Mouse (Mus musculus): Measurements from ENCODE around the gene Nap1l5. TPM values are rescaled to one million over a fixed set of nuclear protein-coding genes. Genes with fewer than 3 reads are reported as not detected.

Nap1l5 gene
- polyA plus RNA-seq, 1 experiment from 2014 or later, result 5.9 TPM

DNA sequence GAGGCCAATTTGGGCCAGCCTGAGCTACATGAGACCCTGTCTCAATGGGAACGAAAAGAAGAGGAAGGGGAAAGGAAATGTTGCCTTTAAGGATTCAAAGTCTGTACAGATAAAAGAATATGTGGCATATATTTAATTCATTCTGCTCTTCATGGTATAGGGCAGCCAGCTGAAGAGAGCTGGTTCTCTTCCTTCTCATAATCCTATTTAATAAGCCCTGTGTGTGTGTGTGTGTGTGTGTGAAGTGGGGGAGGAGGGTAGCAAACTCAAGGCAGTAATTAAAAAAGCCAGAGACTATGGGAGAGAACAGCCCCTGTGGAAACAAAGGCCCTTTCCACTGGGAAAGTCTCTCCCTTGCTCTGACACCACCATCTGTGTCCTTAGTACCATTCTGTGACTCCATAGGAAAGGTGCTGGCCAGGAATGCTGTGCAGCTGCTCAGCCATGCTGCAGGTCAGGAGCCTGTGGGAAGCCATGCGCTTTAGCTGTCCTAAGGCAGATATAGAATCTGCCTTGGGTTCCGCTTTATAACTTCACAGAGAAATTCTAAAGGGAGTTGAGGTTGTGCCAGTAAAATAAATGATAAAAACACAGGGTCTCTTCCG lies 43.1 kb downstream of the Nap1l5 start:
- ATAC-seq (ENCODE audit: insufficient number of reproducible peaks, insufficient read depth, low FRiP score, low TSS enrichment), result no peak
- no peak overlapping the region for H3K27ac ChIP-seq
- 80% methylated on average over 4 of the region's 4 CpGs for WGBS

GRCm38 (mm10) chr6:58862446-58862993 lies 44.4 kb downstream of the Nap1l5 start:
- 61% methylated on average over 9 of the region's 9 CpGs for WGBS

More for the DNA sequence above, 43.1 kb downstream of the Nap1l5 start:
- Histone ChIP-seq H3K9me3 (no peaks in the 10 kb centered on the region), H3K4me3 (no peak overlapping the region), H3K4me1 (no peaks in the 10 kb centered on the region), H3K36me3 (no peaks in the 10 kb centered on the region), H3K9ac (no peak overlapping the region), H3K27me3 (no peaks in the 10 kb centered on the region), H3K4me2 (replicated peaks) (no peak overlapping the region)

GRCm38 (mm10) chr6:58859517-58859916 lies 47.4 kb downstream of the Nap1l5 start:
- Histone ChIP-seq H3K36me3 (no peaks in the 10 kb centered on the region), H3K4me2 (replicated peaks) (no peak overlapping the region), H3K27me3 (no peaks in the 10 kb centered on the region), H3K9ac (no peak overlapping the region), H3K4me1 (no peaks in the 10 kb centered on the region), H3K4me3 (no peak overlapping the region), H3K27ac (no peak overlapping the region), H3K9me3 (no peaks in the 10 kb centered on the region)
- ATAC-seq (ENCODE audit: insufficient number of reproducible peaks, insufficient read depth, low FRiP score, low TSS enrichment), result no peak; the same call in 1 of the 2 replicates
- 84% methylated on average over 4 of the region's 4 CpGs for WGBS

More at GRCm38 (mm10) chr6:58862446-58862993, 44.4 kb downstream of the Nap1l5 start:
- Histone ChIP-seq H3K9me3 (no peaks in the 10 kb centered on the region), H3K27ac (no peak overlapping the region), H3K36me3 (no peaks in the 10 kb centered on the region), H3K9ac (no peak overlapping the region), H3K4me1 (no peaks in the 10 kb centered on the region), H3K27me3 (no peaks in the 10 kb centered on the region), H3K4me3 (no peak overlapping the region), H3K4me2 (replicated peaks) (no peak overlapping the region)
- ATAC-seq (ENCODE audit: insufficient number of reproducible peaks, insufficient read depth, low FRiP score, low TSS enrichment), result no peak

GRCm38 (mm10) chr6:58856494-58856893 lies 50.4 kb downstream of the Nap1l5 start:
- Histone ChIP-seq H3K9ac (no peak overlapping the region), H3K4me2 (replicated peaks) (no peak overlapping the region), H3K4me3 (no peak overlapping the region), H3K4me1 (no peaks in the 10 kb centered on the region), H3K9me3 (no peaks in the 10 kb centered on the region), H3K36me3 (no peaks in the 10 kb centered on the region), H3K27ac (no peak overlapping the region), H3K27me3 (no peaks in the 10 kb centered on the region)
- WGBS, result 64% methylated on average over 2 of the region's 2 CpGs
- no peak for ATAC-seq (ENCODE audit: insufficient number of reproducible peaks, insufficient read depth, low FRiP score, low TSS enrichment)

- Histone ChIP-seq H3K4me3 (no peak overlapping the region), H3K9ac (no peak overlapping the region), H3K4me2 (replicated peaks) (no peak overlapping the region), H3K36me3 (no peaks in the 10 kb centered on the region), H3K27me3 (no peaks in the 10 kb centered on the region), H3K27ac (no peak overlapping the region), H3K4me1 (no peaks in the 10 kb centered on the region), H3K9me3 (no peaks in the 10 kb centered on the region)
- 87% methylated on average over 10 of the region's 10 CpGs for WGBS
- ATAC-seq (ENCODE audit: insufficient number of reproducible peaks, insufficient read depth, low FRiP score, low TSS enrichment), result no peak
These were observed 51.1 kb downstream of the Nap1l5 start for GRCm38 (mm10) chr6:58855676-58856367.

Other genes with a start within 250 kb of the Nap1l5 start
- 7.2 and 11.1 TPM in 2 replicates for gene Herc3, start 75.6 kb downstream of the Nap1l5 start, polyA plus RNA-seq (2016; fragmentation: Nextera tagmentation; extraction: Ambion mirVana)
- gene Fam13a, start 117.5 kb upstream of the Nap1l5 start, polyA plus RNA-seq (2016; fragmentation: Nextera tagmentation; extraction: Ambion mirVana), result 5.7 and 6.7 TPM in 2 replicates